Mouse (Mus musculus) E14TG2a.4 (cell line): Measurements from ENCODE around the gene Rnls.

Experiments used
- CTCF ChIP-seq: conservative IDR thresholded peaks from 2 replicates; pipeline ENCODE4 v1.5.1; 2014; ENCODE audit warnings: low read length
- NANOG ChIP-seq: IDR thresholded peaks from 2 replicates; pipeline ENCODE4 v1.6.1; 2014; ENCODE audit warnings: borderline replicate concordance, low read length, mixed read lengths
- POU5F1 ChIP-seq: IDR thresholded peaks from 2 replicates; pipeline ENCODE4 v1.6.1; 2014; ENCODE audit warnings: low read length, borderline replicate concordance

- TF ChIP-seq CTCF, result no peak
- TF ChIP-seq POU5F1, result no peak
- no peak for TF ChIP-seq NANOG
Observed at GRCm38 (mm10) chr19:33207991-33208390, 184.1 kb downstream of the Rnls start.
